In genomic region chr4:98061086-98061485, GRCm38 (mm10) we compare ENCODE assay signal across 22 mouse cellular contexts.
DNase-seq lines count a peak whose midpoint lies in the region; ATAC-seq and TF ChIP-seq lines count a peak whose summit lies in the region.
"Had no signal": no experiment of that assay in that cellular context is flagged by ENCODE, and none has a peak within 500 bp of the region (broad histone marks: within the 10 kb centered on the region; RNA-seq: fewer than 3 reads in every experiment).

No protein-coding gene starts in this region.

- peak; percentile 24 for DNase-seq in heart, adult 8-10 months (ENCODE audit: low spot score)
- no peak for DNase-seq in heart, postnatal 10 days
- no peak for DNase-seq in lung, adult 2 months
- DNase-seq in 416B (ENCODE audit: low read depth): peak; percentile 36
- DNase-seq in skeletal muscle tissue, adult 2 months (ENCODE audit: low read depth, low spot score): peak; percentile 34
- no peak for DNase-seq in frontal cortex, postnatal 10 days (ENCODE audit: low spot score in 2 of 2)
- DNase-seq: adrenal gland, postnatal 25 days; cerebellum, adult 9-10 months; gastrocnemius, postnatal 25 days; heart, postnatal 36 days; liver, embryonic 13.5 days; right cerebral cortex, postnatal 14 days; spleen, adult 18-20 months had no signal

- H3K27ac ChIP-seq in lung, embryonic 16.5 days (ENCODE audit: low read length): no peak overlapping the region
- H3K27ac ChIP-seq: forebrain, embryonic 15.5 days; intestine, embryonic 15.5 days; limb, embryonic 13.5 days; liver, embryonic 13.5 days; macrophage; midbrain, embryonic 15.5 days; neural tube, embryonic 12.5 days had no signal

- no peak overlapping the region for H3K4me3 ChIP-seq in lung, embryonic 16.5 days (ENCODE audit: low read length)
- no peak overlapping the region for H3K4me3 ChIP-seq in lung, adult 2 months (replicated peaks; ENCODE audit: extremely low read depth, low read depth, low read length)
- H3K4me3 ChIP-seq: forebrain, embryonic 15.5 days; intestine, embryonic 15.5 days; limb, embryonic 13.5 days; liver, embryonic 13.5 days; midbrain, embryonic 15.5 days; neural tube, embryonic 12.5 days had no signal

- no peak for TF ChIP-seq CTCF in lung, adult 2 months (IDR thresholded peaks at IDR 0.05; ENCODE audit: insufficient read depth, low read length)

- peaks cover 9% of the 10 kb centered on the region for H3K36me3 ChIP-seq in lung, embryonic 16.5 days (ENCODE audit: control insufficient read depth, insufficient read depth, low read length)
- H3K36me3 ChIP-seq: intestine, embryonic 15.5 days; liver, embryonic 13.5 days; midbrain, embryonic 15.5 days had no signal

- no peak overlapping the region for H3K4me2 ChIP-seq in lung, embryonic 16.5 days (ENCODE audit: low read depth, low read length)
- H3K4me2 ChIP-seq: forebrain, embryonic 15.5 days; heart, embryonic 11.5 days; intestine, embryonic 15.5 days; limb, embryonic 13.5 days; liver, embryonic 13.5 days; midbrain, embryonic 15.5 days; neural tube, embryonic 12.5 days had no signal

- no peak for TF ChIP-seq POLR2A in lung, adult 2 months (IDR thresholded peaks at IDR 0.05; ENCODE audit: borderline replicate concordance, extremely low read depth, low read depth, low read length)

- peaks cover 9% of the 10 kb centered on the region; the same call in 1 of the 2 replicates for H3K4me1 ChIP-seq in lung, embryonic 16.5 days (replicated peaks; ENCODE audit: control insufficient read depth, insufficient read depth, low read length)
- H3K4me1 ChIP-seq in lung, adult 2 months (ENCODE audit: control insufficient read depth, insufficient read depth, low read length): no peaks in the 10 kb centered on the region
- H3K4me1 ChIP-seq: forebrain, embryonic 15.5 days; intestine, embryonic 15.5 days; liver, embryonic 13.5 days; midbrain, embryonic 15.5 days; neural tube, embryonic 12.5 days had no signal

- peak; percentile 64 for ATAC-seq in lung, embryonic 16.5 days (ENCODE audit: low read depth)
- ATAC-seq: forebrain, embryonic 15.5 days; hindbrain, embryonic 16.5 days; intestine, embryonic 15.5 days; midbrain, embryonic 15.5 days had no signal

- no peak overlapping the region for H3K9ac ChIP-seq in lung, embryonic 16.5 days (ENCODE audit: low read length)
- H3K9ac ChIP-seq: forebrain, embryonic 15.5 days; intestine, embryonic 15.5 days; limb, embryonic 13.5 days; liver, embryonic 13.5 days; midbrain, embryonic 15.5 days; neural tube, embryonic 12.5 days had no signal

- no peaks in the 10 kb centered on the region for H3K9me3 ChIP-seq in lung, embryonic 16.5 days (ENCODE audit: control insufficient read depth, low read length)
- H3K9me3 ChIP-seq: forebrain, embryonic 15.5 days; intestine, embryonic 15.5 days; limb, embryonic 13.5 days; liver, embryonic 13.5 days; midbrain, embryonic 15.5 days; neural tube, embryonic 12.5 days had no signal

- intact Hi-C loops in heart, postnatal 10 days (cut with DNase I): no loop called here

- 30% methylated on average over 1 of the region's 1 CpGs for WGBS in lung, embryonic 16.5 days
- WGBS in lung, adult 2 months: 37% methylated on average over 1 of the region's 1 CpGs

- H3K27me3 ChIP-seq in lung, embryonic 16.5 days (ENCODE audit: control insufficient read depth, insufficient read depth, low read depth, low read length): no peaks in the 10 kb centered on the region
- H3K27me3 ChIP-seq: forebrain, embryonic 15.5 days; intestine, embryonic 15.5 days; limb, embryonic 13.5 days; liver, embryonic 13.5 days; midbrain, embryonic 15.5 days; neural tube, embryonic 12.5 days had no signal

Comparison
In these comparisons a context has a peak if more than half of its experiments do, and no peak if none do; other contexts are left out.
1. DNase-seq: peak in heart, adult 8-10 months (single experiment), 416B (single experiment) and skeletal muscle tissue, adult 2 months (single experiment); none in heart, postnatal 10 days (0 of 2), lung, adult 2 months (single experiment) and frontal cortex, postnatal 10 days (0 of 2).